15 mouse cellular contexts compared by ENCODE assay signal in genomic region chr6:59255909-59256308, GRCm38 (mm10). TPM values are rescaled to one million over a fixed set of nuclear protein-coding genes. Genes with fewer than 3 reads are reported as not detected.
A peak's percentile ranks its signal among the peaks of the same experiment; 100 is the strongest.
DNase-seq lines count a peak whose midpoint lies in the region; ATAC-seq and TF ChIP-seq lines count a peak whose summit lies in the region.
"Had no signal": no experiment of that assay in that cellular context is flagged by ENCODE, and none has a peak within 500 bp of the region (broad histone marks: within the 10 kb centered on the region; RNA-seq: fewer than 3 reads in every experiment).

No protein-coding gene starts in this region.

- H3K27me3 ChIP-seq in forebrain, postnatal 0 days (ENCODE audit: insufficient read depth, low read length), result no peaks in the 10 kb centered on the region
- H3K27me3 ChIP-seq in forebrain, embryonic 10.5 days (ENCODE audit: poor library complexity, severe bottlenecking), result no peaks in the 10 kb centered on the region
- no peaks in the 10 kb centered on the region for H3K27me3 ChIP-seq in myocyte (ENCODE audit: control insufficient read depth, insufficient read depth, insufficient read length)

- TF ChIP-seq POLR2A in myocyte (IDR thresholded peaks at IDR 0.05; ENCODE audit: insufficient read length, low read depth), result no peak

- no peaks in the 10 kb centered on the region for H3K9me3 ChIP-seq in forebrain, postnatal 0 days (ENCODE audit: low read length)
- no peaks in the 10 kb centered on the region for H3K9me3 ChIP-seq in forebrain, embryonic 10.5 days

- no peak for TF ChIP-seq CTCF in forebrain, postnatal 0 days (IDR thresholded peaks at IDR 0.05; ENCODE audit: low read depth)

- H3K4me1 ChIP-seq in forebrain, postnatal 0 days (ENCODE audit: insufficient read depth), result no peaks in the 10 kb centered on the region
- H3K4me1 ChIP-seq in forebrain, embryonic 10.5 days, result no peaks in the 10 kb centered on the region

- H3K4me2 ChIP-seq in forebrain, postnatal 0 days (ENCODE audit: low read depth), result no peak overlapping the region
- peak overlapping the region; percentile 43 for H3K4me2 ChIP-seq in myocyte (ENCODE audit: low read depth)
- H3K4me2 ChIP-seq: hindbrain, embryonic 14.5 days; liver, embryonic 11.5 days had no signal

- no peaks in the 10 kb centered on the region for H3K79me2 ChIP-seq in myocyte (ENCODE audit: control insufficient read depth, insufficient read depth)

- no peak for ATAC-seq in forebrain, postnatal 0 days
- ATAC-seq: CD4-positive, CD25-positive, alpha-beta regulatory T cell, adult 4 months had no signal

- 57% methylated on average over 1 of the region's 1 CpGs for WGBS in forebrain, postnatal 0 days
- WGBS in forebrain, embryonic 10.5 days, result 92% methylated on average over 1 of the region's 1 CpGs

- intact Hi-C loops in gastrocnemius, postnatal 14 days (cut with DNase I; ENCODE audit: low total_unique reads), result no loop called here

- H3K36me3 ChIP-seq in forebrain, postnatal 0 days (ENCODE audit: insufficient read depth), result no peaks in the 10 kb centered on the region
- H3K36me3 ChIP-seq in forebrain, embryonic 10.5 days (replicated peaks), result no peaks in the 10 kb centered on the region
- no peaks in the 10 kb centered on the region for H3K36me3 ChIP-seq in myocyte (ENCODE audit: control insufficient read depth, insufficient read depth)

- no peak overlapping the region for H3K9ac ChIP-seq in forebrain, postnatal 0 days
- H3K9ac ChIP-seq: hindbrain, embryonic 14.5 days had no signal

- no peak overlapping the region for H3K4me3 ChIP-seq in forebrain, postnatal 0 days (ENCODE audit: low read depth, low read length)
- no peak overlapping the region for H3K4me3 ChIP-seq in forebrain, embryonic 10.5 days
- no peak overlapping the region for H3K4me3 ChIP-seq in myocyte
- H3K4me3 ChIP-seq: erythroblast, embryonic 14.5 days had no signal

- no peak overlapping the region for H3ac ChIP-seq in myocyte (ENCODE audit: control insufficient read depth, insufficient read length)

- H3K27ac ChIP-seq in forebrain, postnatal 0 days (ENCODE audit: low read depth, low read length), result no peak overlapping the region
- no peak overlapping the region for H3K27ac ChIP-seq in forebrain, embryonic 10.5 days
- H3K27ac ChIP-seq: hindbrain, embryonic 14.5 days had no signal

- DNase-seq in forebrain, postnatal 0 days, result peak; percentile 23
- no peak for DNase-seq in forebrain, embryonic 10.5 days (ENCODE audit: extremely low spot score, low spot score)
- DNase-seq in lung, postnatal 36 days, result peak; percentile 28
- no peak for DNase-seq in lung, adult 18-20 months
- DNase-seq in gastrocnemius, postnatal 14 days, result peak; percentile 66
- no peak for DNase-seq in kidney, adult 11 months
- no peak for DNase-seq in kidney, adult 9 months
- DNase-seq: kidney, adult 8-10 months; right cerebral cortex, postnatal 4 days; thymus, postnatal 36 days had no signal

TF ChIP-seq in myocyte, 11 proteins besides CTCF, POLR2A, EP300 and RAD21:
- TF ChIP-seq CEBPB (IDR thresholded peaks at IDR 0.05; ENCODE audit: insufficient read depth, poor library complexity, severe bottlenecking), result no peak
- no peak for TF ChIP-seq SRF (IDR thresholded peaks at IDR 0.05; ENCODE audit: control insufficient read depth, insufficient read length, low read depth)
- TF ChIP-seq USF1 (IDR thresholded peaks at IDR 0.05; ENCODE audit: low read depth), result no peak
- TF ChIP-seq TCF12 (IDR thresholded peaks at IDR 0.05; ENCODE audit: insufficient read depth, poor library complexity, severe bottlenecking), result peak; percentile 22
- TF ChIP-seq MYOD1 (IDR thresholded peaks at IDR 0.05; ENCODE audit: control insufficient read depth in 1 of 3, insufficient read length in 2 of 3, low read depth in 2 of 3), result peak in 2 of 3 experiments; percentile 85 to 89
- no peak for TF ChIP-seq POLR2AphosphoS2 (IDR thresholded peaks at IDR 0.05; ENCODE audit: insufficient read length, low read depth)
- no peak for TF ChIP-seq REST (IDR thresholded peaks at IDR 0.05; ENCODE audit: insufficient read depth, insufficient read length)
- peak; percentile 19 to 49 (median 21) for TF ChIP-seq MYOG (IDR thresholded peaks at IDR 0.05; ENCODE audit: control insufficient read depth in 1 of 3, insufficient read depth in 1 of 3, insufficient read length in 2 of 3, low read depth in 2 of 3)
- TF ChIP-seq MAX (IDR thresholded peaks at IDR 0.05; ENCODE audit: low read depth), result no peak
- TF ChIP-seq TCF3 (IDR thresholded peaks at IDR 0.05; ENCODE audit: insufficient read length, low read depth), result no peak

RNA-seq across cellular contexts. Expression of gene Tigd2, which starts 47.2 kb away (rescaled TPM):
- 12.7 and 17.5 TPM in 2 replicates for total RNA-seq in forebrain, postnatal 0 days (2014; rRNA removed)
- 10.7 and 12.2 TPM in 2 replicates for polyA plus RNA-seq in forebrain, postnatal 0 days (2015; fragmentation: Nextera tagmentation; extraction: Ambion mirVana)
- 9.3 and 10.1 TPM in 2 replicates for polyA plus RNA-seq in forebrain, embryonic 10.5 days (2016; fragmentation: Nextera tagmentation; extraction: Ambion mirVana)
- total RNA-seq in gastrocnemius, postnatal 14 days (2021), result 1 to 10 TPM; 8.2 to 8.6 TPM
- polyA plus RNA-seq in myocyte (2012; fragmentation: generic; extraction: Trizol), result 5.1 TPM

Comparison
In these comparisons a context has a peak if more than half of its experiments do, and no peak if none do; other contexts are left out.
1. DNase-seq: peak in forebrain, postnatal 0 days (single experiment), lung, postnatal 36 days (single experiment) and gastrocnemius, postnatal 14 days (single experiment); none in forebrain, embryonic 10.5 days (single experiment), lung, adult 18-20 months (0 of 2), kidney, adult 11 months (single experiment) and kidney, adult 9 months (single experiment).